ENCODE assay signal across 9 mouse cellular contexts in the genomic region with DNA sequence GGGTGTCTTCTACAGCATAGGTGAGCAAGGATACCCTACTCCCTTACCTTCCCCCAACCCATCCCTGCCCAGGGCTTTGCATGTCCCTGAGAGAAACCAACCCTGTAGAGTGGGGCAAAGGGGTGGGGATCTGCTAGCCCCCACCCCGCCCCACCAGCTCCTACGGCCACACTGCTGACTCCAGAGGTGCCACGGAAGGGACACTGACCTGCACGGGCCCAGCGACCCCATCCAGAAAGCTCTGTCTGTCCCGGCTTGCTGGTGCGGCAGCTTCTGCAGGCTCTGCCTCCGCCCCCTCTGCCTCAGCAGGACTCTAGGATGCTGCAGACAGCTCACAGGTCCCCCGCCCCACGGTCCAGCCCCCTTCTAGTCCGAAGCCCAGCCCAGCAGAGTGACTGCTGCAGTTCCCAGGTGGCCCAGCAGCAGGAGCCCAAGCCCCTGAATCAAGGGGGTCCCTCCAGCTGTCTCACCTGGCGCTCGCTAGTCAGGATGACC. TPM values are rescaled to one million over a fixed set of nuclear protein-coding genes. Genes with fewer than 3 reads are reported as not detected.
DNase-seq lines count a peak whose midpoint lies in the region; ATAC-seq lines count a peak whose summit lies in the region.
"Had no signal": no experiment of that assay in that cellular context is flagged by ENCODE, and none has a peak within 500 bp of the region (broad histone marks: within the 10 kb centered on the region; RNA-seq: fewer than 3 reads in every experiment).

No protein-coding gene starts in this region.

- no peak for DNase-seq in heart, embryonic 10.5 days (ENCODE audit: low spot score)
- DNase-seq in heart, postnatal 14 days = no peak
- DNase-seq in ES-CJ7 (ENCODE audit: low read depth, low spot score) = peak; percentile 90
- peak; percentile 57 for DNase-seq in midbrain, embryonic 10.5 days (ENCODE audit: low spot score)
- no peak for DNase-seq in gastrocnemius, adult 8-10 months (ENCODE audit: low spot score in 2 of 2)
- DNase-seq in layer of hippocampus, adult 9-11 months = no peak
- DNase-seq: kidney, adult 18-20 months had no signal

- H3K4me2 ChIP-seq in forebrain, embryonic 15.5 days (replicated peaks) = no peak overlapping the region

- peaks cover 57% of the 10 kb centered on the region for H3K27me3 ChIP-seq in heart, embryonic 10.5 days (ENCODE audit: insufficient read depth, poor library complexity, severe bottlenecking)
- H3K27me3 ChIP-seq in forebrain, embryonic 15.5 days = peaks cover 4% of the 10 kb centered on the region; the same call in 1 of the 2 replicates
- peaks cover 67% of the 10 kb centered on the region for H3K27me3 ChIP-seq in midbrain, embryonic 10.5 days (ENCODE audit: low read depth, poor library complexity, severe bottlenecking)

- intact Hi-C loops in heart, postnatal 14 days (cut with DNase I) = no loop called here

- H3K27ac ChIP-seq in heart, embryonic 10.5 days = no peak overlapping the region
- no peak overlapping the region for H3K27ac ChIP-seq in forebrain, embryonic 15.5 days (replicated peaks)
- H3K27ac ChIP-seq in midbrain, embryonic 10.5 days (replicated peaks) = peak overlapping the region; percentile 66

- H3K9ac ChIP-seq in forebrain, embryonic 15.5 days (replicated peaks) = no peak overlapping the region

- peaks cover 9% of the 10 kb centered on the region for H3K4me1 ChIP-seq in heart, embryonic 10.5 days
- no peaks in the 10 kb centered on the region for H3K4me1 ChIP-seq in forebrain, embryonic 15.5 days
- H3K4me1 ChIP-seq in midbrain, embryonic 10.5 days = peaks cover 43% of the 10 kb centered on the region

- no peaks in the 10 kb centered on the region for H3K9me3 ChIP-seq in heart, embryonic 10.5 days
- no peaks in the 10 kb centered on the region for H3K9me3 ChIP-seq in forebrain, embryonic 15.5 days
- no peaks in the 10 kb centered on the region for H3K9me3 ChIP-seq in midbrain, embryonic 10.5 days (replicated peaks)

- 2% methylated on average over 13 of the region's 13 CpGs for WGBS in heart, embryonic 10.5 days
- 2% methylated on average over 13 of the region's 13 CpGs for WGBS in forebrain, embryonic 15.5 days
- 3% methylated on average over 13 of the region's 13 CpGs for whole genome bisulfite sequencing in midbrain, embryonic 10.5 days

- ATAC-seq in forebrain, embryonic 15.5 days (replicated peaks) = 0 out of 2 replicates have a peak, but pooled peaks have one; percentile 29
- no peak for ATAC-seq in inflammation-experienced regulatory T-cells, adult 6 months

- H3K36me3 ChIP-seq in heart, embryonic 10.5 days = no peaks in the 10 kb centered on the region
- no peaks in the 10 kb centered on the region for H3K36me3 ChIP-seq in forebrain, embryonic 15.5 days
- H3K36me3 ChIP-seq in midbrain, embryonic 10.5 days = no peaks in the 10 kb centered on the region

- peak overlapping the region; percentile 24; the same call in 1 of the 2 replicates for H3K4me3 ChIP-seq in heart, embryonic 10.5 days
- no peak overlapping the region for H3K4me3 ChIP-seq in forebrain, embryonic 15.5 days
- H3K4me3 ChIP-seq in midbrain, embryonic 10.5 days = peak overlapping the region; percentile 43

RNA-seq across cellular contexts. Expression of a gene that starts 2.4 kb away (rescaled TPM):
- polyA plus RNA-seq in heart, embryonic 10.5 days (2016; fragmentation: Nextera tagmentation; extraction: Ambion mirVana) = 0.12 and 0.62 TPM in 2 replicates
- total RNA-seq in heart, postnatal 14 days (2021) = under 1 TPM in 1 of 2 experiments, not detected in 1; 0.20 TPM
- polyA plus RNA-seq in forebrain, embryonic 15.5 days (2015; fragmentation: Nextera tagmentation; extraction: Ambion mirVana) = 0.36 and 0.56 TPM in 2 replicates
- 0.20 and 0.35 TPM in 2 replicates for polyA plus RNA-seq in midbrain, embryonic 10.5 days (2016; fragmentation: Nextera tagmentation; extraction: Ambion mirVana)
- polyA plus RNA-seq in inflammation-experienced regulatory T-cells, adult 6 months (2017; shearing (Covaris generic)) = not detected
- total RNA-seq in gastrocnemius, adult 8-10 months (2022) = not detected

RNA-seq across cellular contexts. Expression of a gene that starts 27.1 kb away (rescaled TPM):
- polyA plus RNA-seq in heart, embryonic 10.5 days (2016; fragmentation: Nextera tagmentation; extraction: Ambion mirVana) = 24.6 and 32.3 TPM in 2 replicates
- total RNA-seq in heart, postnatal 14 days (2021) = 10 to 100 TPM; 44.7 to 51.3 TPM
- polyA plus RNA-seq in forebrain, embryonic 15.5 days (2015; fragmentation: Nextera tagmentation; extraction: Ambion mirVana) = 36.8 and 40.5 TPM in 2 replicates
- polyA plus RNA-seq in midbrain, embryonic 10.5 days (2016; fragmentation: Nextera tagmentation; extraction: Ambion mirVana) = 45.9 and 46.8 TPM in 2 replicates
- 10 to 100 TPM in 2 of 3 experiments, 1 to 10 TPM in 1; 2.8 to 17.4 (median 15.1) TPM for polyA plus RNA-seq in inflammation-experienced regulatory T-cells, adult 6 months (2017; shearing (Covaris generic))
- 10 to 100 TPM; 84.8 to 99.7 (median 97.8) TPM for total RNA-seq in gastrocnemius, adult 8-10 months (2022)

RNA-seq across cellular contexts. Expression of a gene that starts 34.5 kb away (rescaled TPM):
- 0.39 and 0.44 TPM in 2 replicates for polyA plus RNA-seq in heart, embryonic 10.5 days (2016; fragmentation: Nextera tagmentation; extraction: Ambion mirVana)
- total RNA-seq in heart, postnatal 14 days (2021) = under 1 TPM; 0.10 to 0.17 TPM
- 1.3 TPM in 2 replicates for polyA plus RNA-seq in forebrain, embryonic 15.5 days (2015; fragmentation: Nextera tagmentation; extraction: Ambion mirVana)
- 0.22 and 0.57 TPM in 2 replicates for polyA plus RNA-seq in midbrain, embryonic 10.5 days (2016; fragmentation: Nextera tagmentation; extraction: Ambion mirVana)
- polyA plus RNA-seq in inflammation-experienced regulatory T-cells, adult 6 months (2017; shearing (Covaris generic)) = not detected
- total RNA-seq in gastrocnemius, adult 8-10 months (2022) = not detected

RNA-seq across cellular contexts. Expression of a gene that starts 56.6 kb away (rescaled TPM):
- polyA plus RNA-seq in heart, embryonic 10.5 days (2016; fragmentation: Nextera tagmentation; extraction: Ambion mirVana) = 1.6 and 2.6 TPM in 2 replicates
- 1 to 10 TPM; 4.1 to 5.6 TPM for total RNA-seq in heart, postnatal 14 days (2021)
- polyA plus RNA-seq in forebrain, embryonic 15.5 days (2015; fragmentation: Nextera tagmentation; extraction: Ambion mirVana) = 0.36 TPM in 1 of 2 replicates, not detected in the other
- polyA plus RNA-seq in midbrain, embryonic 10.5 days (2016; fragmentation: Nextera tagmentation; extraction: Ambion mirVana) = 0.67 and 0.99 TPM in 2 replicates
- polyA plus RNA-seq in inflammation-experienced regulatory T-cells, adult 6 months (2017; shearing (Covaris generic)) = 100 to 1,000 TPM in 2 of 3 experiments, 10 to 100 TPM in 1; 10.2 to 157 (median 117) TPM
- 1 to 10 TPM; 1.2 to 3.5 (median 1.9) TPM for total RNA-seq in gastrocnemius, adult 8-10 months (2022)

Comparison
In these comparisons a context has a peak if more than half of its experiments do, and no peak if none do; other contexts are left out.
1. DNase-seq: peak in ES-CJ7 (single experiment) and midbrain, embryonic 10.5 days (single experiment); none in heart, embryonic 10.5 days (single experiment), heart, postnatal 14 days (0 of 2), gastrocnemius, adult 8-10 months (0 of 2) and layer of hippocampus, adult 9-11 months (single experiment).